Mouse (Mus musculus): ENCODE measurements around the gene Anapc11. TPM values are rescaled to one million over a fixed set of nuclear protein-coding genes. Genes with fewer than 3 reads are reported as not detected.

Anapc11 gene
- total and polyA plus RNA-seq, 3 experiments, result 57.0 to 145 (median 108) TPM

- no peaks in the 10 kb centered on the region for H3K27me3 ChIP-seq (replicated peaks)
- in situ Hi-C loops (cut with MboI; ENCODE audit: low pct_ligation_motif_present, low pct_unique_long_range_greater_than_20kb, low sequenced_read_pairs), result no loop called here
- H3K9ac ChIP-seq (ENCODE audit: insufficient read depth, low read depth), result peak overlapping the region; percentile 77
- peaks cover 11 to 28% of the 10 kb centered on the region in 2 experiments for H3K4me1 ChIP-seq (ENCODE audit: control insufficient read depth in 1 of 2, insufficient read depth in 2 of 2)
- H3K27ac ChIP-seq (ENCODE audit: insufficient read depth, low read depth), result 0 out of 2 replicates have a peak overlapping the region, but pooled peaks have one; percentile 18
- dilution Hi-C loops (cut with MboI; ENCODE audit: extremely low pct_ligation_motif_present, extremely low pct_unique_long_range_greater_than_20kb, low sequenced_read_pairs), result no loop called here
- peaks cover 12 to 53% of the 10 kb centered on the region in 2 experiments for H3K36me3 ChIP-seq (replicated peaks in 1 of 2; ENCODE audit: control insufficient read depth in 1 of 2, insufficient read depth in 1 of 2, low read length in 1 of 2)
- peak overlapping the region; percentile 75 to 87 (median 81) for H3K4me3 ChIP-seq (replicated peaks in 1 of 3; ENCODE audit: low read depth in 2 of 3, low read length in 2 of 3, poor library complexity in 1 of 3)
- DNase-seq (ENCODE audit: extremely low read depth), result no peak
- no peaks in the 10 kb centered on the region for H3K9me3 ChIP-seq (replicated peaks; ENCODE audit: low read length)
- TF ChIP-seq HCFC1 (IDR thresholded peaks at IDR 0.05; ENCODE audit: low read depth, low read length) (no peak), POLR2AphosphoS2 (IDR thresholded peaks at IDR 0.05; ENCODE audit: low read depth, low read length) (no peak), MAFK (IDR thresholded peaks at IDR 0.05; ENCODE audit: insufficient replicate concordance, low read length) (no peak), SIN3A (IDR thresholded peaks at IDR 0.05; ENCODE audit: low read length) (peak; percentile 19; the same call in 1 of the 2 replicates)
- no peaks in the 10 kb centered on the region for H3K79me2 ChIP-seq (replicated peaks; ENCODE audit: control insufficient read depth, extremely low read depth, insufficient read depth, poor library complexity, severe bottlenecking)
- H3K4me2 ChIP-seq (ENCODE audit: insufficient read depth, low read depth, poor library complexity, severe bottlenecking), result peak overlapping the region; percentile 70
Observed at GRCm38 (mm10) chr11:120548786-120549167, 49.4 kb upstream of the Anapc11 start.

GRCm38 (mm10) chr11:120549168-120549945, 48.9 kb upstream of the Anapc11 start, which contains the start of gene Mcrip1:
Mcrip1 (minus strand) TSS chr11:120549727.
- dilution Hi-C loops (cut with MboI; ENCODE audit: extremely low pct_ligation_motif_present, extremely low pct_unique_long_range_greater_than_20kb, low sequenced_read_pairs), result no loop called here
- TF ChIP-seq PAX5 (IDR thresholded peaks at IDR 0.05; ENCODE audit: low read length) (no peak), HCFC1 (IDR thresholded peaks at IDR 0.05; ENCODE audit: low read depth, low read length) (peak; percentile 75), CHD2 (IDR thresholded peaks at IDR 0.05; ENCODE audit: low read length) (no peak; the same call in none of the 2 replicates), IRF4 (IDR thresholded peaks at IDR 0.05; ENCODE audit: low read depth, low read length) (no peak), MXI1 (IDR thresholded peaks at IDR 0.05; ENCODE audit: low read depth, low read length) (peak; percentile 82), JUND (conservative IDR thresholded peaks at IDR 0.05; ENCODE audit: low read depth, low read length) (no peak), USF1 (IDR thresholded peaks at IDR 0.05; ENCODE audit: low read depth, low read length) (peak; percentile 94), TCF12 (IDR thresholded peaks at IDR 0.05; ENCODE audit: low read depth, low read length) (peak; percentile 83), RCOR1 (conservative IDR thresholded peaks at IDR 0.05; ENCODE audit: low read depth, low read length) (no peak), POLR2AphosphoS2 (IDR thresholded peaks at IDR 0.05; ENCODE audit: low read depth, low read length) (peak; percentile 83; the same call in 1 of the 2 replicates), MEF2A (IDR thresholded peaks at IDR 0.05; ENCODE audit: borderline replicate concordance, low read depth, low read length) (0 out of 2 replicates have a peak, but pooled peaks have one; percentile 15), ZKSCAN1 (IDR thresholded peaks at IDR 0.05; ENCODE audit: borderline replicate concordance, low read depth, low read length) (no peak), EP300 (IDR thresholded peaks at IDR 0.05; ENCODE audit: low read length) (no peak), JUN (IDR thresholded peaks at IDR 0.05; ENCODE audit: insufficient read depth, low read depth, low read length) (no peak), GABPA (IDR thresholded peaks at IDR 0.05; ENCODE audit: insufficient replicate concordance, low read depth, low read length) (no peak), ETS1 (conservative IDR thresholded peaks at IDR 0.05; ENCODE audit: low read depth, low read length) (0 out of 2 replicates have a peak, but pooled peaks have one; percentile 9), POLR2A (IDR thresholded peaks at IDR 0.05; ENCODE audit: low read depth, low read length) (peak; percentile 91), MAX (IDR thresholded peaks at IDR 0.05; ENCODE audit: low read length) (peak; percentile 97), CTCF (conservative IDR thresholded peaks at IDR 0.05 in 1 of 2, IDR thresholded peaks at IDR 0.05 in 1 of 2; ENCODE audit: low read depth in 2 of 2, low read length in 2 of 2) (no peak), NELFE (IDR thresholded peaks at IDR 0.05; ENCODE audit: low read depth, low read length) (peak; percentile 70), MYC (IDR thresholded peaks at IDR 0.05; ENCODE audit: low read depth, low read length) (peak; percentile 63; the same call in 1 of the 2 replicates), MAFK (IDR thresholded peaks at IDR 0.05; ENCODE audit: insufficient replicate concordance, low read length) (no peak), UBTF (IDR thresholded peaks at IDR 0.05; ENCODE audit: low read depth, low read length) (0 out of 2 replicates have a peak, but pooled peaks have one; percentile 44), USF2 (conservative IDR thresholded peaks at IDR 0.05; ENCODE audit: low read depth, low read length) (peak; percentile 82), ZC3H11A (IDR thresholded peaks at IDR 0.05; ENCODE audit: low read depth, low read length) (no peak), KAT2A (IDR thresholded peaks at IDR 0.05; ENCODE audit: insufficient replicate concordance, low read length) (peak; percentile 52; the same call in 1 of the 2 replicates), CHD1 (IDR thresholded peaks at IDR 0.05; ENCODE audit: low read depth, low read length) (0 out of 2 replicates have a peak, but pooled peaks have one; percentile 33), NRF1 (IDR thresholded peaks at IDR 0.05; ENCODE audit: low read depth, low read length) (peak; percentile 87), SIN3A (IDR thresholded peaks at IDR 0.05; ENCODE audit: low read length) (peak; percentile 72), ELF1 (IDR thresholded peaks at IDR 0.05; ENCODE audit: low read depth, low read length) (peak; percentile 82)

More at GRCm38 (mm10) chr11:120549168-120549945, 48.9 kb upstream of the Anapc11 start, which contains the start of gene Mcrip1:
- peaks cover 11 to 28% of the 10 kb centered on the region in 2 experiments for H3K4me1 ChIP-seq (ENCODE audit: control insufficient read depth in 1 of 2, insufficient read depth in 2 of 2)
- H3K4me2 ChIP-seq (ENCODE audit: insufficient read depth, low read depth, poor library complexity, severe bottlenecking), result peak within 1 kb of the TSS; percentile 77
- H3K79me2 ChIP-seq (replicated peaks; ENCODE audit: control insufficient read depth, extremely low read depth, insufficient read depth, poor library complexity, severe bottlenecking), result no peaks in the 10 kb centered on the region
- H3K36me3 ChIP-seq (replicated peaks in 1 of 2; ENCODE audit: control insufficient read depth in 1 of 2, insufficient read depth in 1 of 2, low read length in 1 of 2), result peaks cover 6 to 47% of the 10 kb centered on the region in 2 experiments
- in situ Hi-C loops (cut with MboI; ENCODE audit: low pct_ligation_motif_present, low pct_unique_long_range_greater_than_20kb, low sequenced_read_pairs), result no loop called here
- H3K9me3 ChIP-seq (replicated peaks; ENCODE audit: low read length), result no peaks in the 10 kb centered on the region
- peak; percentile 89 for DNase-seq (ENCODE audit: extremely low read depth)
- H3K27ac ChIP-seq (ENCODE audit: insufficient read depth, low read depth), result peak within 1 kb of the TSS; percentile 18
- no peaks in the 10 kb centered on the region for H3K27me3 ChIP-seq (replicated peaks)
- peak within 1 kb of the TSS; percentile 75 to 87 (median 81) for H3K4me3 ChIP-seq (replicated peaks in 1 of 3; ENCODE audit: low read depth in 2 of 3, low read length in 2 of 3, poor library complexity in 1 of 3)
- peak within 1 kb of the TSS; percentile 81 for H3K9ac ChIP-seq (ENCODE audit: insufficient read depth, low read depth)

Data from CH12.LX (cell line).